Mouse (Mus musculus): ENCODE measurements around the gene Cd5. TPM values are rescaled to one million over a fixed set of nuclear protein-coding genes. Genes with fewer than 3 reads are reported as not detected.

The Cd5 gene
- polyA plus RNA-seq, 1 experiment from 2014 or later = 0.55 TPM

Other genes with a start within 250 kb of the Cd5 start
- gene Cpsf7, start 213.7 kb downstream of the Cd5 start, polyA plus RNA-seq (2016; fragmentation: Nextera tagmentation; extraction: Ambion mirVana) = 36.9 and 41.4 TPM in 2 replicates
- 48.4 and 52.1 TPM in 2 replicates for gene Sdhaf2, start 212.9 kb downstream of the Cd5 start, polyA plus RNA-seq (2016; fragmentation: Nextera tagmentation; extraction: Ambion mirVana)
- gene Tmem216, start 182.8 kb downstream of the Cd5 start, polyA plus RNA-seq (2016; fragmentation: Nextera tagmentation; extraction: Ambion mirVana) = 17.8 and 20.0 TPM in 2 replicates
- 13.5 and 15.9 TPM in 2 replicates for gene Cyb561a3, start 161.8 kb downstream of the Cd5 start, polyA plus RNA-seq (2016; fragmentation: Nextera tagmentation; extraction: Ambion mirVana)
- 26.2 and 26.5 TPM in 2 replicates for gene Tmem138, start 161.6 kb downstream of the Cd5 start, polyA plus RNA-seq (2016; fragmentation: Nextera tagmentation; extraction: Ambion mirVana)
- 339 and 347 TPM in 2 replicates for gene Ddb1, start 133.7 kb downstream of the Cd5 start, polyA plus RNA-seq (2016; fragmentation: Nextera tagmentation; extraction: Ambion mirVana)
- gene Tkfc, start 133.3 kb downstream of the Cd5 start, polyA plus RNA-seq (2016; fragmentation: Nextera tagmentation; extraction: Ambion mirVana) = 11.9 and 12.4 TPM in 2 replicates
- 0.34 and 0.85 TPM in 2 replicates for gene Vwce, start 104.8 kb downstream of the Cd5 start, polyA plus RNA-seq (2016; fragmentation: Nextera tagmentation; extraction: Ambion mirVana)
- not detected in 2 replicates for gene Pga5, start 60.9 kb downstream of the Cd5 start, polyA plus RNA-seq (2016; fragmentation: Nextera tagmentation; extraction: Ambion mirVana)
- 29.0 and 31.2 TPM in 2 replicates for gene Vps37c, start 50.3 kb downstream of the Cd5 start, polyA plus RNA-seq (2016; fragmentation: Nextera tagmentation; extraction: Ambion mirVana)
- not detected in 2 replicates for gene Cd6, start 91.1 kb upstream of the Cd5 start, polyA plus RNA-seq (2016; fragmentation: Nextera tagmentation; extraction: Ambion mirVana)
- 0.23 and 0.41 TPM in 2 replicates for gene Slc15a3, start 100.7 kb upstream of the Cd5 start, polyA plus RNA-seq (2016; fragmentation: Nextera tagmentation; extraction: Ambion mirVana)
- 61.5 and 62.2 TPM in 2 replicates for gene Tmem132a, start 130.9 kb upstream of the Cd5 start, polyA plus RNA-seq (2016; fragmentation: Nextera tagmentation; extraction: Ambion mirVana)
- gene Tmem109, start 143.0 kb upstream of the Cd5 start, polyA plus RNA-seq (2016; fragmentation: Nextera tagmentation; extraction: Ambion mirVana) = 67.4 and 70.9 TPM in 2 replicates
- 24.9 and 26.2 TPM in 2 replicates for gene Prpf19, start 156.2 kb upstream of the Cd5 start, polyA plus RNA-seq (2016; fragmentation: Nextera tagmentation; extraction: Ambion mirVana)
- gene Zp1, start 181.6 kb upstream of the Cd5 start, polyA plus RNA-seq (2016; fragmentation: Nextera tagmentation; extraction: Ambion mirVana) = not detected in 2 replicates
- gene Ptgdr2, start 198.2 kb upstream of the Cd5 start, polyA plus RNA-seq (2016; fragmentation: Nextera tagmentation; extraction: Ambion mirVana) = 0.09 TPM in 1 of 2 replicates, not detected in the other
- 20.1 and 21.6 TPM in 2 replicates for gene Ccdc86, start 210.3 kb upstream of the Cd5 start, polyA plus RNA-seq (2016; fragmentation: Nextera tagmentation; extraction: Ambion mirVana)
- not detected in 2 replicates for gene Ms4a10, start 235.7 kb upstream of the Cd5 start, polyA plus RNA-seq (2016; fragmentation: Nextera tagmentation; extraction: Ambion mirVana)